Mouse (Mus musculus) gastrocnemius, adult 8-10 months (tissue): Measurements from ENCODE around the gene 2410004P03Rik. TPM values are rescaled to one million over a fixed set of nuclear protein-coding genes. Genes with fewer than 3 reads are reported as not detected.

ENCODE experiments used
- DNase-seq, 2 experiments: peaks; one replicate each; pipeline ENCODE4 v3.0.0; 2022; ENCODE audit warnings: low spot score in 2 of 2
- total RNA-seq, 4 experiments: library from RNA; stranded (reverse); gene quantifications; 2 replicates each; pipeline ENCODE4 v1.2.4; 2022

2410004P03Rik gene
- total RNA-seq = not detected

DNA sequence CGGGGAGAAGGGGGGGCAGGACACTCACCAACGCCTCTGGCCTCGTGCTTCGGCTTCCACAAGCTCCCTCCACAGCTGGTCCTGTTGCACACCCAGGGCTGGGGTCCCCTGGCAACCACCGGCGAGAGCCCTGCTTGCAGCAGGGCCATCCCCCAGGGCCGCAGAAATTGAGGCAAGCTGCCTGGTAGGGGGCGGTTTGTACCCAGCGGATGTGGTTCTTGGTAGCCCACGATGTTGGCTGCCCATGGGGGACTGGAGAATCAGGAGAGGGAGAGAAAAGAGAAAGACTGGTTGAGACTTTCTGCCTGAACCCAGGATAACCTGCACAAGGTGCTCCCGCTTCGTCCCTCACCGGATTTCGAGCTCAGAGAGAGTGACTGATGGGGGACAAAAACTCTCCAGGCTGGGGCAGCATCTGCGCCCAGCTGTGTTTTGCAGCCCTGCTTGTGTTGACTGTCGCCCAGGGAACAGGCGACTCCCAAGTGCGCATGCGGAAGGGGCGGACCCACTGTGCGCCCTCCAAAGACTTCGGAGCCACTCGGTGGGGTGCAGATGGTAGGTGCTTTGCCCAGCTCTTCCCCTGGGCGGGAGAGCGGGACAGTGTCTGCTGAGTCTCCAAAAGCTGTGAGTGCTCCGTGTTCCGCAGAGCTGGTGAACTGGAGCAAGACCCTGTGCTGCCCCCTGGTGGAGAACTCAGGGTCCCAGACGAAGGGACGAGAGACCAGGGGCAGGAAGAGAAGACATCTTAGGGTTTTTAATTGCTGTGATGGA is at the start of gene 2410004P03Rik:
Gene 2410004P03Rik (minus strand): TSS at position 628 of the 771 bp plus-strand sequence.
- DNase-seq = peak; percentile 67 to 74

DNA sequence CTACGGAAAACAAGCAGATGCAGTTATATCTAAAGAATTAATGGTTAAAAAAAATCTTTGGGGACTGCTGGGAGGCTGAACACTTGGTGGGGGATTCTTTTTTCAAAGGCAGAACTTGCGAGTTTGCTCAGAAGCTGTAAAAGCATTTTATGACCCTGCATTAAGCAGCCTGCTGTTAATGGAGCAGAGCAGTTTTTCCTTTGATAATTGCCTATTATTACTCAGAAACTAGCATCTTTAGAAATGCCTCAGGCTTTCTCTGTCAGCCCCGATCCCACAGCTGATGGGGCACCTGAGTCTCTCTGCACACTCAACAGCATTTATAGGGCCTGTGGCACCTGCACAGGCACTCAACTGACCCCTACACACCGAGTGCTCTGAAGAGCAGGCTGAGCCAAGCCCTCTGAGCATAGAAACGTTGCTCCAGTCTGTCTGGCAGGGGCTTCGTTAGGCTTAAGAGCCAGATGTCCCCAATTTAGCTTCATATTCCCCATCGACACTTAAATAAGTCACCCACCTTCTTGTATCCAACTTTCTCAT is 49.7 kb upstream of the 2410004P03Rik start:
- DNase-seq = no peak

DNA sequence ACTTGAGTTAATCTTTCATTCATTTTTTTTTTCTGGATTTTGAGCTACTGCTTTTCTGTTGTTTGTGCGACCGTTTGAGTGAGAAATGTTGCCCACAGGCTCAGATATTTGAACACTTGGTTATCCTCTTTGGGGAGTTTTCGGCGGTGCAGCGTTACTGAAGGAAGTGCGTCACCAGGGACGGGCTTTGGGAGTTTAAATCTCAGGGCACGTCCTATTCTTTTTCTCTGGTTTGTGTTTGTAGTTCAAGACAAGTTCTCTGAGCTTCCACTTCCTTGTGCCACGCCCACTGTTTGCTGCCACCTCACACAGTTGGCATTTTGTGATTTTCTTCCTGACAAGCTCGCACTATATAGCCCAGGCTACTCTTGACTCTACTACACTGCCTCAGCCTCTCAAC is 47.0 kb upstream of the 2410004P03Rik start:
- DNase-seq = no peak

DNA sequence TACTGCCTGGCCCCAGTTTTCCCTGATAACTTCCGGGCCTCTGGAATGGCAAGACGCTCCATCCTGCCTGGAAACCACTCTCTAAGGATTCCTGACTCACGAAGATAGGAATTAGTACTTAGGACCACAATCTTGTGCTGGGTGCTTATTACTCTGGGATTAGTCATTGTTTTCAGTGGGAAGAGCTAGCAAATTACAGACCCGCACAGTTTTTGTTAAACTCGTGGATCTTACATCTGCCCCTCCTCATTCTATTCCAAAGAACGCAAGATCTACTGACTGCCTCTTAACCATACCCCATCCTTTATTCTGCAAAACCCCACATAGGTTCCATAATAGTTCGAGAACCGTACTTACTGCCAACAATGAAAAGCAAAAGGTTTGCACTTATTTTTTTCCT is 45.6 kb upstream of the 2410004P03Rik start:
- DNase-seq = no peak

DNA sequence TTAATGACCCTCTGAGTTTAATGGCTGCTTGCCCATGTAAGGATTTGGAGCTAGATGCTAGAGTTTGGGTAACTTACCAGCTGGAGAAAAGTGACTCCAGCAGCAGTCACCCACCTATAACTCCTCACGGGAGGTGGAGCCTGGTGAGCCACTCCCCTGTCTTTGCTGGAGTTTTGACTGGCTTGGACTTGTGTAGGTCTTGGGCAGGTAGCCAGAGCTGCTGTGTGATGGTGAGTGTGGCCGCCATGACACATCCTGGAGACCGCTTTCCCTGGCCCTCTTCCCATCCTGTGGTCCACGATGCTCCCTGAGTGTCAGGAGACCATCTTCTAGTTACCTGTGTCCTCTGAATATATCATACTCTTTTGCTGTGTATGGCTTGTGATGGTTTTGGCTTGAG is 44.2 kb upstream of the 2410004P03Rik start:
- no peak for DNase-seq

DNA sequence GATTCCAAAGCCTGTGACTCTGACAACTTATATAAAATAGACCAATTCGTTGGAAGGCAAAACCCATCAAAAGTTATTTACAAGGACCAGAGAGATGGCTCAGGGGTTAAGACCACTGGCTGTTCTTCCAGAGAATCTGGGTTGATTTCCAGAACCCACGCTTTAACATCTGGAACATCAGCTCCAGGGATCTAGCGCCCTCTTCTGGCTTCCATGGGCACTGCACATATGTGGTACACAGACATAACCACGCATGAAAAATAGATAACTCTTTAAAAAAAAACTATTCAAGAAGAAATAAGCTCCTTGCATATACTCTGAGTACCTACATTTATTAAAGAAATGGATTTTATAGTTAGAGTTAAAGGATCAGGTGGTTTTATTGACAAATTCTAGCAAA is 43.2 kb upstream of the 2410004P03Rik start:
- no peak for DNase-seq

DNA sequence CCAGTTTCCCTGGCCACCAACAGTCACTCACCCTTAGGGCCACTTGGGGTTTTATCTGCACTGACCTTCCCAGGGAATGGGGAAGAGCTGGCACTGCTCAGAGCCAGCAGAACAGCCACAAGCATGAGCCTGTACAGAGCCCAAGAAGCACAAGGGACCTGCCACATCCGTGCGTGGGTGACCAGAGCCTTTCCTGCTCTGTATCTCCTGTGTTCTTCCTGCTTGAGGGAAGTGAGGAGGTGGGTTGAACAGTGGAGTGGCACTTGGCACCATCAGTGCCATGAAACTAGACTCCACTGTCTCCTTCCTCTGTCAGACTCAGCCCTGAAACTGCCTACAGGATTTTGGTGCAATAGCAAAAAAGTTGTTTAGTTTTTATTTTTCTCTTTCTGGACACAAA is 41.1 kb upstream of the 2410004P03Rik start:
- no peak for DNase-seq

DNA sequence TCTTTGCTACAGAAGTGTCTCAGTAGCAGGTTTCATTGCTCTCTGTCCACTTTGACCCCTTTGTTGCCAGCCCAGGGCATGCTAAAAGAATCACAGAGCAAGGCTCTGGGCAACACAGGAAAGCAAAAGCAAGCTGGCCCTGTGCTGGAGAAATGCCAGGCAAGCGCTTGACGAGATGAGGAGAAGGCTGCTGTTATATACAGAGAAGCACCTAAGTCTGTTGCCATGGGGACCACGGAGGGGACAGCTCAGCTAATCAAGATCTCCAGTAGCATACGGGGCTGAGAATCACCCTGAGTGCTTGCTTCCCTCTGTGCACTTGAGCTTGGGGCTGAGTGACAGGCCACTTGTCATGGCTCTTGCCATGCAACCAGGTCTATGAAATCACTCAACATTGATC is 39.5 kb upstream of the 2410004P03Rik start:
- no peak for DNase-seq

DNA sequence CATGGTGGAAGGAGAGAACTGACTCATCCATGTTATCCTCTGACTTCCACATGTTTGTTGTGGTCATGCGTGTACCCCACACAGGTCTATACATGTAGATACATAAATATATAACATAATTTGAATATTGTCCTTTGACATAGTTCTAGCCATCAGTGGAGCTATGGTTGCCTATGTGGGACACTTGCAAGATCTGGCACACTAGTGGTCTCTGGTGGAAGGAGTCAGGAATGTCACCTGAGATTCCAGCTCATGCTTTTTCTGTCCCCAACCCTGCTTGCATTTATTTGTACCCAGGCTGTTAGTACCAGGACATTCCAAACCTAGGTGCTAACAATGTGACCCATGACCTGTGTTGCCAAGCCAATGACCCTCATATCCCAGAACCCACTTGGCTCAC is 38.3 kb upstream of the 2410004P03Rik start:
- DNase-seq = no peak

DNA sequence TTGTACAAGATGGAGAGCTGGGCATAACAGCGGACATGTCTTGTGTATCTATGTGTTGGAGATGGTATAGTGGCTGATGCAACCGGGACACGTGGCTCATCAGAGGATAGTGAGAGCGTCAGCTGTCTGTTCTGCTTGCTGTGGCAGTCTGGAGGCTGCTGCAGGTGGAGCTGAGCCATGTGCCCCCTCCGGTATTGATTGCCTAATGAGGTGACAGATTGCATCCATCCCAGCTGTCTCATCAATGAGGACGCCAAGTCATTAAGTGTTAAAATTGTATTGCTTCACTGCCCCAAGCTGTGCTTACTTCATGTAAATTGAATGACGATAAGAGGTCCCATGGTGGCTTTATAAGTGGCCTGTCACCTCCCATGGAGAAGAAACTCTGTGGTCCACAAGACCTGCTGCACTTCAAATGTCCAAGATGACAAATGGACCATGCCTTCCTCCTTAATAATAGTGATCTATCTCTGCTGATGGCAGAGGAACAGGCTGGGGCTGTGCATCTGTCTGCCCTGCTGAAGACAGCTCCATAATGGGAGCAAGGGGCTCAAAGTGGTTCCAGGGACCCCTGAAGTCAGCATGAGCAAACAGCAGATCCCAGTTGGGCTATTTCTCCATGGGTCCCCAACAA is 37.6 kb upstream of the 2410004P03Rik start:
- DNase-seq = no peak

DNA sequence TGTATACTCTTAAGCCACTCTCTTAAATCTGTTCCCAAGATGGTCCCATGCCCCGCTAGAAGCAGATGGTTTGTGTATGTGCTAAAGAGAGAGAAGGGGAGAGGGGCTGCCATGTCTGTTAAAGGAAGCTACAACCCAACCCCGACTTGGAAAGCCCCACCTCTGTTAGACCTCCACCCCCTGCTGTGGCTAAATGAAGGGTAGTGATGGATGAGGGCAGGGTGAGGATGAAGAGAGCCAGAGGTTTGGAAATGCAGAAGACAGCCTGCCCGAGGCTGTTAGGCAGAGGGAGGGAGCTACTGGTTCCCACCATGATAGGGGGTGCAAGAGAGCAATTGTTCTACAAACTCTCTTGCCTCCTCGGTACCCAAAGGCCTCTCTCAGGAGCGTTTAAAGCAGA is 31.8 kb upstream of the 2410004P03Rik start:
- DNase-seq = no peak

DNA sequence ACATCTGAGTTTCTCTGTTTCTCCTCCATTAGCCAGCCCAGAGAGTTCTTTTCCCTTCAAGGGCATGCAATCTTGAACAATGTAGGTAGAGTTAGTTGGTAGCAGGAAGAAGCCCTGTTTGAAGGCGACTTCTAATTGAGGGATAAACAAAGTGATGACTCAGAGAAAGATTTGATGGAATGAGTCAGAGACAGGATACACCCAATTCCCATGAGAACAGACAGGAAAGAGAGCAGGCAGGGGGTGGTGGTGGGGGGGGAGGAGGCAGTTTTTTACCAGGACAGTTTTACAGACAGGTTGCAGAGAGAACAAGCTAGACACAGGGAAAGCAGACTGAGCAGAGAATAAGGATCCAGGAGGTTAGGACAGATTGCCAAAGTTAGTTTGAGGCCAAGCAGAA is 29.0 kb upstream of the 2410004P03Rik start:
- DNase-seq = no peak

DNA sequence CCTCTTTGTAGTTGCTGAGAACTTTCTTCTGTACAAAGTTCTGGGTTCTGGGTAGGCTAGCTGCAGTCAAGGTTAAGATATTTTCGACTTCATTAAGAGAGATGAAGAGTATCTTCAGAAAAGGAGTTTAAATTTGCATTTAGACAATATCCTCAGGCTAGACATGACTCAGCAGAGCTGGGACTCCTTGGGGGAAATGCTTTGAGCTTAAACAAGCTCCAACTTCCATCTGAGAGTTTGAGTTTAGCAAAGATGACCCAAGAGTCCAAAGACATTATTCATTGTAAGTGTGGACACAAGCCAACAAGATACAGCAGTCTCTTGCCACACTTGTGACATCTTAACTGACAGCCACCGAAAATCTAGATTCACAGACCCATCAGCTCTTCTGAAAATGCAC is 27.9 kb upstream of the 2410004P03Rik start:
- DNase-seq = no peak

DNA sequence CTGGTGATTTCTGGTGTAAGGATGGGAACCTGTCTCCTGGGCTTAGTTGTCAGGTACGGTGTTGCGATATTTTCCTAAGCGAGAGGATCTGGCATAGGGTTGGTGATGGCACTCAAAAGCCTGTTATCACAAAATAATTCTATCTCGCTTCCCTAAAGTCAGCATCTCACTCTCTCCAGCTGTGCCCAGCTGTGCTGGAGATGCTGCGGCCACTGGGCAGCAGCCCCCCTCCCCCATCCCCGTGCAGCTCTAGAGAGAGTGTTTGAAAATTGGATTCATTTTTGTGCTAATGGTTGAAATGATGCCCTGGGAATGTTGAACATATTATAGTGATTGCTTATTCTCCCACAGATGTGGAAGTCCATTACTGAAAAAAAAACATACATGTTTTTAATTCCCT is 26.7 kb upstream of the 2410004P03Rik start:
- DNase-seq = no peak

DNA sequence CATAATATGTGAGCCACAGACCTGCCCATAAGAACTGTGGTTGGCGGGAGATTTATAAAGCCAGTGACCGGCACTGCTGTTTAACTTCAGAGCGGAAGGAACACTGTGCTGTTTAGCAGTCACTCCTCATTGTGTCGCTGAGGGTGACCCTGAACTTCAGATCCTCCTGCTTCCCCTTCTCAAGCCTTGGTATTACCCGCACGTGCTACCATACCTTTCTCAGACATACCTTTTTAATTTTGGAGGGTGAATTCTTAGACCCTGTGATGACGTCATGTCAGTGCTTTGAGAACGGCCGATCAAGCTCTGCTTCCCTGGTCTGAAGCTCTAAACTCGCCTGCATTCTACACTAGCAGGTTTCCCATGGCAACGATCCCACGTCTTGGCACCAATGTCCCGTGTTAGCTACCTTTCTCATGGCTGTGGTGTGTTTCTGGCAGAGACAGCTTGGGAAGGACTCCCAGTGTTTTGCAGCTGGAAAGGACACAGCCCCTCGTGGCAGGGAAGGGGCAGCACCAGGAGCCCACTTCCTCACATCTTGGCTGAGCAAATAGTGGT is 25.6 kb upstream of the 2410004P03Rik start:
- no peak for DNase-seq

DNA sequence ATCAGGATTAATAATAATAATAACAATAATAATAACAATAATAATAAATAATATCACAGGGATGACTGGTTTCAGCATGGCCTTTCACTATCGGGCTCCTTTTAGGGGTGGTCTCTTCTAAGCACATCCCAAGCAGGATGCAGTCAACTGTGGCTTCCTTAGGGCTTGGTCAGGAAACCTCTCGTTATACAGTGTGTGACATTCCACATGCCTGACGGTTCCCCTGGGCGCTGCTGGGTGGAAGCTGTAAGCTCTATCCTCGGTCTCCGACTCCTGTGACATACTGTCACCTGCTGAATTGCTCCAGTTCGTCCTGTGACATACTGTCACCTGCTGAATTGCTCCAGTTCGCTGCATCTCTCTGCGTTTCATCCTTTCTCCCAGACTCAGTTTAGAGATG is 25.0 kb upstream of the 2410004P03Rik start:
- DNase-seq = no peak

DNA sequence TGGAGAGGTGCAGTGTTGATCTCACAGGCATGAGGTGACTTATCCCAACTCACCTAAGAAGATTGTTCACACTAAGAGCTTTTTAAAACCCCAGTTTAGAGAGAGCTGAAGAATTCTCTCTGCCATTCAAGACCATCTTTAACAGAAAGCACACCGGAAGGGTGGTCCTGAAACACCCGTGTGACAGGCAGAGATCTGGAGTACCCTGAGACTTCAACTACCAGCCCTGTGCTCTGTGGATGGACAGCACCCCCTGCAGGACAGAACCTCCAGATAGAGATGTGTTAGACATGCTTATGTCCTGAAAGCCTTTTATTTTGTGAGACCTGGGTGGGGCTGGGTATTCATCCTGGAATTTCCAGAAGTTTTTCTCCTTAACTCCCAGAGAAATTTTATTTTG is 23.6 kb upstream of the 2410004P03Rik start:
- DNase-seq = no peak

DNA sequence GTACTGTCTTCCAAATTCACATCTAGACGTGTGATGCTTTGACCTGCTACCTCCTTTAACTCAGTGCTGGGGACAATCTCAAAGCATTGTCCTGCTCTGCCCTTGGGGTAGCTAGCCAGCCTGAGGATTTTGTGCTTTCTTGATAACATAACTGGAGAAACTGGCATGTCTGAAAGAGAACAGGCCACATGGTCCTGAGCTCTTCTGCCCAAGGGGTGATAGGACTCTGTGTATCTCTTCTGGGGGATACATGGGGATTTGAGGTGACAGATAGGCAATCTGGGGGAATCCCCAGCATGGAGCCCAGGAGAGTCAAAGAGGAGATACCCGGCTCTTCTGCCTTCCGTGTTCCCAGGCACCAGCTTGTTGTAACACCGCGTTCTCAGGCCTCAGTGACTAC is 23.1 kb upstream of the 2410004P03Rik start:
- no peak for DNase-seq

DNA sequence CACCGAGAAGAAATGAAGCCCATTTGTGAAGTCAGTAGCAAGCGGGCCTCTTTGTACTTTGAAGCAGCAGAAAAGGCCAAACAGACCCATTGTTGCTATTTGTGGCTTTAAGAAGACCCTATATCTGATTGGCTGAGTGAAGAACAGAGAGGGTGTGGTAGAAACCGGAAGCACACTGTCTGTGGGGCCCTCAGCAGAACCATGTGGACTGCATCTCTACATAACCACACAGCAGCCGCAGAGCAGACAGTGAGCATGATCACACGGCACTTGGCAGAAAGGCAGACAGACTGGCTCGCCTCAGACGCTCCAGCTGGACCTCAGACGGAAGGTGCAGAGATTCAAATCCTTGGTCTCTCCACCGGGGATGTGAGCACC is 21.9 kb upstream of the 2410004P03Rik start:
- DNase-seq = no peak

DNA sequence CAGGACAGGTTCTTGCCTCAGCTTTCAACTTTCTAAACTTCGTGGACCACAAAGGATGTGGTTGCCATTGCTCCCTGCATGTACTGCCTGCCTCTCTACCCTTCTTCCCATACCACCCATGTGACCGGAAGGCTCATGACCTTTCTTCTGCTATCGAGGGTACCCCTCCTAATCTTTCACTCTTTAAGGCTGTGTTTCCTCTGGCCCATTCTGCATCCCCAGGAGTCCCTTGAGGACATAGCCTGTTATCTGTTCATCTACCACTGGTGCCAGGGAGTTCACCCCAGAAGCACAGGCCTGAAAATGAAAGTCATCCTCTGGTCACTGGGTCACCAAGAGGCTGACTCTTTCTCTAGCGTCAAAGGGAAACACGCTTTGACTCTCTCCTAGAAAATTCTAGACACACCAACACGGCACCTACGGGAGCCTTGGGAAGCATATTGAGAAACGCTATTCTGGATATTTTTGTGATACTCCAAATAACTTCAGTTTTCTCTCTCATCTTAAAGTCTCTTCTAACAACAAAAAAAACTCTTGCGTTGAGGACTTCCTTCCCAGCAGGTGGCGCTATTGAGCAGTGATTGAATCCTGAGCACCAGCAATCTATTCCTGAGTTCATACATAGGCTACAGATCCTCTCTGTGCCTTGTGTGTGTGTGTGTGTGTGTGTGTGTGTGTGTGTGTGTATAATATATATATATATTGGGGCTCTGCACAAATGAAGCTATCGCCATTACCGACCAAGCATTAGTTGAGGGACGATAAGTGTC is 21.4 kb upstream of the 2410004P03Rik start:
- peak; percentile 21 to 31 for DNase-seq

DNA sequence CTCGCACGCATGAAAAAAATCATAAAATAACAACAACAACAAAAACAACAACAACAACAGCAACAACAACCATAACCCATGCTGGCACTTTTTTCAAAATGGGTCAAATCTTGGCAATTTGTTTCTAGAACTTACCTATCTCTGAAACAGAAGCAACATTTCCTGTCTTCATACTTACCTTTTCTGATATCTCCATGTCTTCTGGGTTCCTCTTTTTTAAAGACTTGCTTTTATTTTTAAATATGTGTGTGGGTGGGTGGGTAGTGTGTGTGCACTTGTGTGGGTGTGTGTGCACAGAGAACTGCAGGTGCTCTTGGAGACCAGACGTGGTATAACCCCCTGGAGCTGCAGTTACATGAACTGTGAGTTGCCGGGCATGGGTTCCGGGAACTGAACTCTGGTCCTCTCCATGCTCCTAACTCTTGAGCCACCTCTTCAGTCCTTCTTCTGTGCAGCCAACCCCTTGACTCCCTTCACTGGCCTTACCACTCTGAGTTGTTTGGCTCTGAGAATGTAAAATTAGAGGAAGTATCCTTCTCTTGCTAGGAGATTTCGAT is 13.1 kb upstream of the 2410004P03Rik start:
- no peak for DNase-seq

DNA sequence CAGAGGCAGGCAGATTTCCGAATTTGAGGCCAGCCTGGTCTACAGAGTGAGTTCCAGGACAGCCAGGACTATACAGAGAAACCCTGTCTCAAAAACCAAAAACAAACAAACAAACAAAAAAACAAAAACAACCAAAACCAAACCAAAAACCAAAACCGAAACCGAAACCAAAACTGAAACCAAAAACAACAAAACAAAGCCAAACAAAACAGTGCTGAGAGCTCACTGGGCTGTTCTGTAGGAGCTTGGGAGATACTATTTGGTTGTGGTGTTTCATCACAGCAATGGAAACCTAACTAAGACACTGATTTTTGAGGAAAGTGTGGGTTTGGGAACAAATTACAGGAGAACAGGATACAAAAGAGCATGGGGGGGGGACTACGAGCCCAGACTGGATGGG is 10.6 kb upstream of the 2410004P03Rik start:
- no peak for DNase-seq
